Mouse (Mus musculus): Measurements from ENCODE around the gene Fam172a. TPM values are rescaled to one million over a fixed set of nuclear protein-coding genes. Genes with fewer than 3 reads are reported as not detected.

The Fam172a gene
- polyA plus RNA-seq, 1 experiment from 2014 or later: 49.0 TPM

- Histone ChIP-seq H3K9ac (ENCODE audit: low read length) (peak overlapping the region; percentile 95), H3K4me3 (ENCODE audit: low read depth, low read length) (peak overlapping the region; percentile 89), H3K4me2 (ENCODE audit: low read depth, low read length, severe bottlenecking) (peak overlapping the region; percentile 84), H3K4me1 (replicated peaks; ENCODE audit: control insufficient read depth, insufficient read depth, low read length) (peaks cover 14% of the 10 kb centered on the region), H3K36me3 (ENCODE audit: control insufficient read depth, insufficient read depth, low read length) (no peaks in the 10 kb centered on the region), H3K27me3 (ENCODE audit: control insufficient read depth, insufficient read depth, low read length) (peaks cover 9% of the 10 kb centered on the region; the same call in 1 of the 2 replicates), H3K9me3 (ENCODE audit: control insufficient read depth, low read length) (no peaks in the 10 kb centered on the region), H3K27ac (ENCODE audit: low read depth, low read length) (peak overlapping the region; percentile 98)
- DNase-seq (ENCODE audit: low spot score) (peak; percentile 90), ATAC-seq (replicated peaks; ENCODE audit: low FRiP score) (peak; percentile 52)
- WGBS: 0% methylated on average over 27 of the region's 37 CpGs
Measured at GRCm38 (mm10) chr13:78203348-78204061, 501.7 kb downstream of the Fam172a start.

- Histone ChIP-seq H3K4me2 (ENCODE audit: low read depth, low read length, severe bottlenecking) (0 out of 2 replicates have a peak overlapping the region, but pooled peaks have one; percentile 15), H3K27ac (ENCODE audit: low read depth, low read length) (no peak overlapping the region)
Measured at GRCm38 (mm10) chr13:78205426-78205825, 503.6 kb downstream of the Fam172a start.

GRCm38 (mm10) chr13:78206891-78207430 lies 505.1 kb downstream of the Fam172a start:
- 9% methylated on average over 7 of the region's 7 CpGs for WGBS
- H3K9ac ChIP-seq (ENCODE audit: low read length): peak overlapping the region; percentile 13
- no peaks in the 10 kb centered on the region for H3K9me3 ChIP-seq (ENCODE audit: control insufficient read depth, low read length)
- peaks cover 27% of the 10 kb centered on the region for H3K27me3 ChIP-seq (ENCODE audit: control insufficient read depth, insufficient read depth, low read length)
- ATAC-seq (replicated peaks; ENCODE audit: low FRiP score): no peak
- H3K36me3 ChIP-seq (ENCODE audit: control insufficient read depth, insufficient read depth, low read length): no peaks in the 10 kb centered on the region
- H3K4me2 ChIP-seq (ENCODE audit: low read depth, low read length, severe bottlenecking): peak overlapping the region; percentile 40
- H3K4me1 ChIP-seq (replicated peaks; ENCODE audit: control insufficient read depth, insufficient read depth, low read length): peaks cover 43% of the 10 kb centered on the region
- H3K27ac ChIP-seq (ENCODE audit: low read depth, low read length): peak overlapping the region; percentile 15
- H3K4me3 ChIP-seq (ENCODE audit: low read depth, low read length): no peak overlapping the region
- no peak for DNase-seq (ENCODE audit: low spot score)

More at GRCm38 (mm10) chr13:78205426-78205825, 503.6 kb downstream of the Fam172a start:
- H3K4me3 ChIP-seq (ENCODE audit: low read depth, low read length): no peak overlapping the region
- no peak overlapping the region for H3K9ac ChIP-seq (ENCODE audit: low read length)
- no peak for DNase-seq (ENCODE audit: low spot score)
- ATAC-seq (replicated peaks; ENCODE audit: low FRiP score): no peak
- H3K4me1 ChIP-seq (replicated peaks; ENCODE audit: control insufficient read depth, insufficient read depth, low read length): peaks cover 30% of the 10 kb centered on the region
- H3K27me3 ChIP-seq (ENCODE audit: control insufficient read depth, insufficient read depth, low read length): peaks cover 15% of the 10 kb centered on the region
- H3K9me3 ChIP-seq (ENCODE audit: control insufficient read depth, low read length): no peaks in the 10 kb centered on the region
- H3K36me3 ChIP-seq (ENCODE audit: control insufficient read depth, insufficient read depth, low read length): no peaks in the 10 kb centered on the region

DNA sequence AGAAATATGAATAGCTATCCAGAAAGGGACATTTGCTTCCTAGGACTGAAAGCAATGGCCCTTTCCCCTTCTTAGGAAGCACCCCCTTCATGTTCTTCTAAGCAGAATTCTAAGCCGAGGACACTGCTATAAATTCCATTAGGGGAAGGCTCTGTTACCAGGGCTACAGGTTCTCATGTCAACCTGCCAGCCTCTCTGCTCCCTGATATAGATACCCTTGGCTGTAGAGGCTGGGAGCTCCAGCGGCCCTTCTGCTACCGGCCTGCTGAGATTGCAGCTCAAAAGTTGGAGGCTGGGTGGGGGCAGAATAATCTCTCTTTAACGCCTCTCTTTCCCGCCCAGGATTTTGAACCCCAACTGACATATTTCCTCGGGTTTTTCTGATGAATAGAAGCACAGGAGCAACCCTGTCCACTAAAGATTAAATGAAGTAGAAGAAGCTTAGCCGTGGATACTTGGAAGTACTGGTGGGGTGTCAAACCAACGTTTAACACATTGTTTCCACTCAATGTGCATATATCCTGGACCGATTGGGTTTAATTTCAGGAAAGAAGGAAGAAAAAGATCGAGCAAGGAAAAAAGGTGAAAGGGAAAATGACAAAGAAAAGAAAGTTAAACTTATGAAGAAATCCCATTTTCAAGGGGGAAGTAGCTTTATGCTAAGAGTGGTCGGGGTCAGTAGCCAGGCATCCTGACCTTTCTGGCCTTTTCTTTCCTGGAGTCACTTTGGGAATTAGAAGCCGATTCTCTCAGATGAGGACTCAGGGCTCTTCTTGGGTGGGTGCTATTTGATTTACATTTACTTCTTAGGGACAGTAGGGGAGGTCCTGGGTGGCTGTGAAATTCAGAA lies 506.2 kb downstream of the Fam172a start:
- WGBS: 2% methylated on average over 12 of the region's 12 CpGs
- Histone ChIP-seq H3K27me3 (ENCODE audit: control insufficient read depth, insufficient read depth, low read length) (peaks cover 31% of the 10 kb centered on the region), H3K9me3 (ENCODE audit: control insufficient read depth, low read length) (no peaks in the 10 kb centered on the region)

GRCm38 (mm10) chr13:78208689-78209410 lies 507.0 kb downstream of the Fam172a start:
- H3K27ac ChIP-seq (ENCODE audit: low read depth, low read length): peak overlapping the region; percentile 57; the same call in 1 of the 2 replicates
- no peak for DNase-seq (ENCODE audit: low spot score)
- H3K36me3 ChIP-seq (ENCODE audit: control insufficient read depth, insufficient read depth, low read length): no peaks in the 10 kb centered on the region
- H3K4me2 ChIP-seq (ENCODE audit: low read depth, low read length, severe bottlenecking): peak overlapping the region; percentile 40; the same call in 1 of the 2 replicates
- peaks cover 44% of the 10 kb centered on the region for H3K4me1 ChIP-seq (replicated peaks; ENCODE audit: control insufficient read depth, insufficient read depth, low read length)
- H3K9me3 ChIP-seq (ENCODE audit: control insufficient read depth, low read length): no peaks in the 10 kb centered on the region
- H3K27me3 ChIP-seq (ENCODE audit: control insufficient read depth, insufficient read depth, low read length): peaks cover 31% of the 10 kb centered on the region
- H3K4me3 ChIP-seq (ENCODE audit: low read depth, low read length): no peak overlapping the region; the same call in 1 of the 2 replicates
- H3K9ac ChIP-seq (ENCODE audit: low read length): peak overlapping the region; percentile 65
- 6% methylated on average over 14 of the region's 14 CpGs for WGBS
- no peak for ATAC-seq (replicated peaks; ENCODE audit: low FRiP score)

More for the DNA sequence above, 506.2 kb downstream of the Fam172a start:
- DNase-seq (ENCODE audit: low spot score): peak; percentile 69
- H3K36me3 ChIP-seq (ENCODE audit: control insufficient read depth, insufficient read depth, low read length): no peaks in the 10 kb centered on the region
- peak overlapping the region; percentile 57; the same call in 1 of the 2 replicates for H3K27ac ChIP-seq (ENCODE audit: low read depth, low read length)
- 0 out of 2 replicates have a peak, but pooled peaks have one; percentile 11 for ATAC-seq (replicated peaks; ENCODE audit: low FRiP score)
- H3K9ac ChIP-seq (ENCODE audit: low read length): peak overlapping the region; percentile 45; the same call in 1 of the 2 replicates
- no peak overlapping the region for H3K4me3 ChIP-seq (ENCODE audit: low read depth, low read length)
- H3K4me2 ChIP-seq (ENCODE audit: low read depth, low read length, severe bottlenecking): peak overlapping the region; percentile 40; the same call in 1 of the 2 replicates
- peaks cover 44% of the 10 kb centered on the region for H3K4me1 ChIP-seq (replicated peaks; ENCODE audit: control insufficient read depth, insufficient read depth, low read length)

DNA sequence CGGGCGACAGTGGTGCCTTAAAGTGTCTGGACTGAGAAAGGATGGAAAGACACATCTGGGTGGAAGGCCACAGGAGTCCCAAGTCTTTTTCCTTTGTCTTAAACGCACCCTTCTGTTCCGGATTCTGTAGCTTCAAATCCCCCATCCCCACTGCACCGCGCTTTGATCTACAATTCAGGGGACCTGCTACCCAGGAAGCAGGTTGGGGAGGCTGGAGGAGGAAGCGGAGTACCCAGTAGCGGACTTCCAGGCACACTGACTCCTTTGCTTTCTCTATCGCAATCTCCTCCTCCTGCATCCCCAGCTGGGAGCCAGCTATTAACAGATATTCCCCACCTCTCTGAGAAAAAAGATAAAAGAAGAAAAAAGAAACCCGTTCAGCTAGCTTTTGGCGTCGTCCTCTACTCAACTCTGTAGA lies 507.8 kb downstream of the Fam172a start:
- Histone ChIP-seq H3K27ac (ENCODE audit: low read depth, low read length) (peak overlapping the region; percentile 74), H3K4me2 (ENCODE audit: low read depth, low read length, severe bottlenecking) (peak overlapping the region; percentile 72), H3K4me1 (replicated peaks; ENCODE audit: control insufficient read depth, insufficient read depth, low read length) (peaks cover 38% of the 10 kb centered on the region), H3K9ac (ENCODE audit: low read length) (peak overlapping the region; percentile 65), H3K36me3 (ENCODE audit: control insufficient read depth, insufficient read depth, low read length) (no peaks in the 10 kb centered on the region), H3K9me3 (ENCODE audit: control insufficient read depth, low read length) (no peaks in the 10 kb centered on the region), H3K27me3 (ENCODE audit: control insufficient read depth, insufficient read depth, low read length) (peaks cover 27% of the 10 kb centered on the region), H3K4me3 (ENCODE audit: low read depth, low read length) (peak overlapping the region; percentile 33)
- WGBS: under 1% methylated on average over 12 of the region's 12 CpGs
- ATAC-seq (replicated peaks; ENCODE audit: low FRiP score) (0 out of 2 replicates have a peak, but pooled peaks have one; percentile 4), DNase-seq (ENCODE audit: low spot score) (peak; percentile 64)

DNA sequence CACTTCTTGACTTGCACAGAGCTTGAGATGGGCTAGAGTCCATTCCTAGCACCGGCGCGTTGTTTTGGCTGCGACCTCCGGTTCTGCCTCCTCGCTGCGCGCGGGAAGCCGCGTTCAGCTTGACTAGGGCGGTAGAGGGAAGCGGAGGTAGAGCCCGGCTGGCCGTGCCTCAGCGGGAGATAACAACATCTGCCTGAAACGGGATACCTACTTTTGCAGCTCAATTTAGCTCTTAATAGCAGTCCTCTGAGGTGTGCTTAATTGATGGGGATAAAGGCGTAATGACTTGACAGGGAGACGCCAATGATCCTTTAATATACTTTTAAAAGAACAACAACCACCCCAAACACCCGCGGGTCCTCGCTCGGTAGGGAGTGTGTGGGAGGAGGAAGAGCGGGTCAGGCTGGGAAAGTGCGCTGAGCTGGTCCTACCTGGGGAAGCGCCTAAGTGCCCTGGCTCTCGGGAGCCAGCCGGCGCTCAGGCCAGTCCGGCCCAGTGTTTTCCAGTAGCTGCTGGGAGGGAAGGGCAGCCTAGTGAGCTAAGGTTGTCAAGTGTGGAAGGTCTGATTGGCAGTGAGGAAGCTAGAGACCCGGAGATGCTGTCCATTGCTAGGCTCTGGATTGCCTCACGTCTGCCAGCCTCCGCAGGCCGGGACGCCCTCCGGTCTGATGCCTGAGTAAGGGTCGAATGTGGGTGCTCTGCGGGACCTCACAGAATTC lies 508.4 kb downstream of the Fam172a start:
- Histone ChIP-seq H3K27ac (ENCODE audit: low read depth, low read length) (peak overlapping the region; percentile 74), H3K36me3 (ENCODE audit: control insufficient read depth, insufficient read depth, low read length) (no peaks in the 10 kb centered on the region), H3K4me2 (ENCODE audit: low read depth, low read length, severe bottlenecking) (peak overlapping the region; percentile 72), H3K4me3 (ENCODE audit: low read depth, low read length) (peak overlapping the region; percentile 33), H3K4me1 (replicated peaks; ENCODE audit: control insufficient read depth, insufficient read depth, low read length) (peaks cover 38% of the 10 kb centered on the region), H3K27me3 (ENCODE audit: control insufficient read depth, insufficient read depth, low read length) (peaks cover 27% of the 10 kb centered on the region), H3K9ac (ENCODE audit: low read length) (peak overlapping the region; percentile 65), H3K9me3 (ENCODE audit: control insufficient read depth, low read length) (no peaks in the 10 kb centered on the region)
- peak; percentile 52 for ATAC-seq (replicated peaks; ENCODE audit: low FRiP score)
- WGBS: under 1% methylated on average over 38 of the region's 38 CpGs
- peak; percentile 78 for DNase-seq (ENCODE audit: low spot score)
